Mouse (Mus musculus) lung, postnatal 4 days (tissue): ENCODE data around the gene Peli1.

Experiments used
- DNase-seq, 2 experiments: peaks; one replicate each; pipeline ENCODE4 v3.0.0; 2021

Gene Peli1

DNA sequence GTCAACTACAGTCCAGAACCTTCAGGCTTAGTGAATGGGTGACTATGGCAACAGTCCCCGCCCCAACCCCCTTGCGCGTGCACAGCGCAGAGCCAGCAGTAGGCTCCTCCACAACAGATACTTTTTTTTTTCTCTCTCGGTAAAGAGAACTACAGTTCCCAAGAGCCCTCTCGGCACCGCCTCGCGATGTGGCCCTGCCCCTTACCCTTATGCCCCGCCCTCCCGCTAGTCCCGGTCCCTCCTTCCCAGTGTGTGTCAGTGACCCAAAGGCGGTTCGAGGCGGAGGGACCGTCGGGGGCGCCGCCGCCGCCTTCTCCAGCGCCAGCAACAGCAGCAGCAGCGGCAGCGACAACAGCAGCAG, at the start of gene Peli1:
Gene Peli1, plus strand, starts transcription at position 225 of the 361 bp plus-strand sequence.
- DNase-seq, result peak; percentile 96 to 97

DNA sequence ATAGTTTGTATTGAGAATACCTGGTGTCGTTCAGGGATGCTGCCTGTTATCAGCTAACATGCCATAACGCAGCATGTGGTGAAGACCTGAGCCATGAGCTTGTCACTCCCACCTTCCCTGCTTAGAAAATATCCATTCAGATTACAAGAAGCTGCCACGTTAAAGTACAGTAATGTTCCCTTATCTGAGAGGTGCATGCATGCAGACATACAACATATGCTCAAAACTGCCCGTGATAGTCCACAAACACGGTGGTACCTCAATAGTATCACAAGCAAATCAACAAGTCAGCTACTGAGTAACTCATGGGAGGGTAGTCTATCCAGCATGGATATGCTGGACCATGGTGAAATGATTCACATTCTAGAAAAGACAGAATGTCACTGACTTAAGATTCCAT, 48.5 kb upstream of the Peli1 start:
- DNase-seq, result no peak

DNA sequence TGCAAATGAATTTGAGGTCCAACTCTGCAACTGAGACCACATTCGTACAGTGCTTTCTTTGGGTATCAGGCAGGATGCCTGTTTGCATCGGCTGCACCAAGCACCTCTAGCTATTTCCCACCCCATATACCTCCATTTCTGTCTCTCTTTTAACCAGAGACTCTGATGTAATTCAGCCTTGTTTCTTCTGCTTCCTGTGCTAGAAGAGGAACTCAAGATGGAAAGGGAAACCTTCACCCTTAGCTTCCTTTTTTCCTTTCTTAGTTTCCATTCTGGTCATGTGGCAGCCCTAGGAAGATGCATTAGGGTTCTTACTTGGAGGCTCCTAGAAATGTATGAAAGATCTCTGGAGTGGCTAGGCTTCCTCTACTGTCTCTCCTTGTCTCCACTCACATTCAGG, 44.9 kb upstream of the Peli1 start:
- no peak for DNase-seq

DNA sequence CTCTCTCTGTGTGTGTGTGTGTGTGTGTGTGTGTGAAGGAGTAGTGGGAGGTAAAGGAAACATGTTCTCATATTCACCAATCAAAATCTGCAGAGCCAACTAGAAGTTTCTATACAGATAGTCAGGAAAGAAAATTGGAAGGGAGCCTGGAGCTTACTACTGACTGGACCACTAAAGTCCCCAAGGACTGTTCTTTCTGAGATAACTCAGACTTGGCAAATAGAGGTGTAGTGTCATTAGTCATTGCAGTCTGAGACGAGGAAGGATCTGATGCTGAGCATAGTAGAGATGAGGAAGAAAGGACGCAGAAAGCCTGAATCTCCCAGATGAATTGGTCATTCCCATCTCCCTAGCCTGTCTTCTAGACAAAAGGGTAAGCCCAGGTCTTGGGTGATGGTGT, 43.2 kb upstream of the Peli1 start:
- no peak for DNase-seq

DNA sequence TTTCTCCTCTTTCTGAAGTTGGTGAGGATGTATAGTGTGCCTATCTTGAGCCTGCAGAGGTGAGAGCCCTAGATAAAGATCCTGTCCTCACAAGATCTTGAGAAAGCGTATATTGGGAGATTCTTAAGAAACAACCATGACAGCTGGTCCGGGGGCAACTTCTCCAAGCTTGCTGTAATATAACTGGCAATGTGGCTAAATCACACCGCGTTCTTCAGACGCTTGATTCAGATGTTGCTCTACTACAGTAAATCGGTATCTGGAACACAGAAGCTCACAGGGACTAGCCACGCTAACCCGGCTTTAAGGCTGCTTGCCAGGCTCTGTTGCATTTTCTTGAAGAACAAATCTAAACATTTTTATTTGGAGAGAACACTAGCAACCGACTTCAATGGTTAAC, 39.4 kb upstream of the Peli1 start:
- DNase-seq, result no peak

DNA sequence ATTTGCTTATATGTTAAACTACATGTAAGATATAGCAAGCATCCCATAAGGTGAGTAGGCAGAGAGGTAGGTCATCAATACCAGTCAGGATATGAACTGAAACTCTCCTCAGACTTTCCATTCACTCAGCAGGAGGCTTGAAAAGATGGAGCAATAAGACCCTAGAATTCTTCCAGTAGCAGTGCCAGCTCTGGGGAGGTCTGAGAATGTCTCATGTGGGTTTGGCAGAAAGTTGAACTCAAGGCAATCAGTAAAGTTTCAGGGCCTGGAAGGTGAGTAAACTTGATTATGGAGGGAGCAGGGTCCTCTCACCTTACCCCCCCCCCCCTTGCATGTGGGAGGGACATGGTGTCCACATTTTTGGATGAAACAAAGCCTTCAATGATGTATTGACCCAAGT, 36.5 kb upstream of the Peli1 start:
- DNase-seq, result no peak

DNA sequence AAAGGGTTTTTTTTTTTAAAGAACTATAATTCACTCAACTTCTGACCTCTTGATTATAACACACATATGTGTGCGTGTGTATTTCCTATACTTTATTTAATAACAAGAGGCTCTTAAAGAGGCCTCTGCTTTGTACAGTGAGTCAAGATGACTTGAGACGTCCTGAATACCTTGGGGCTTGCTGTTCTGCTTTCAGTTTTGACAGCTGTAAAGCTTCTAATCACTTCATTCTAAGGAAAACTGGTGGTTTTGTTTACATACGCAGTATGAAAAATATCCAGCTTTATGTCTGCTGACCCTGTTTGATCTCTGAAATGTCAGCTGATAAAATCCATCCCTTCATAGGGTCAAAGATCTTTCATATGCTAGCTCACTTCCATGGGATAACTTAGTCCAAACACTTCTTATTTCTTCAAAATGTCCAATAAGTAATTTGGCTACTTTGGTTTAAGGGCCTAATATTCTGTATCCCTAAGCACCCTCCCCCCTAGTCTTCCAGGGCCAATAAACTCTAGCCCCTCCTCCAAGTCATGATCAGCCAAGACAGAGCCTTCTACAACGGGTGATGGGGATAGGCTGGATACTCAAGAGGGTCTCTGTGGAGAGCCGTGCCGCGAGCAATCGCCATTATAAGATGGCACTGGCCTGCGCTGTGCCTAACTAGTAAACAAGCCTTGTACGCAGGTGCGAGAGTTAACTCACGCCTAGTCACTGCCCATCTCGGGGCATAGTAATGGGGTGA, 34.8 kb upstream of the Peli1 start:
- DNase-seq, result no peak

DNA sequence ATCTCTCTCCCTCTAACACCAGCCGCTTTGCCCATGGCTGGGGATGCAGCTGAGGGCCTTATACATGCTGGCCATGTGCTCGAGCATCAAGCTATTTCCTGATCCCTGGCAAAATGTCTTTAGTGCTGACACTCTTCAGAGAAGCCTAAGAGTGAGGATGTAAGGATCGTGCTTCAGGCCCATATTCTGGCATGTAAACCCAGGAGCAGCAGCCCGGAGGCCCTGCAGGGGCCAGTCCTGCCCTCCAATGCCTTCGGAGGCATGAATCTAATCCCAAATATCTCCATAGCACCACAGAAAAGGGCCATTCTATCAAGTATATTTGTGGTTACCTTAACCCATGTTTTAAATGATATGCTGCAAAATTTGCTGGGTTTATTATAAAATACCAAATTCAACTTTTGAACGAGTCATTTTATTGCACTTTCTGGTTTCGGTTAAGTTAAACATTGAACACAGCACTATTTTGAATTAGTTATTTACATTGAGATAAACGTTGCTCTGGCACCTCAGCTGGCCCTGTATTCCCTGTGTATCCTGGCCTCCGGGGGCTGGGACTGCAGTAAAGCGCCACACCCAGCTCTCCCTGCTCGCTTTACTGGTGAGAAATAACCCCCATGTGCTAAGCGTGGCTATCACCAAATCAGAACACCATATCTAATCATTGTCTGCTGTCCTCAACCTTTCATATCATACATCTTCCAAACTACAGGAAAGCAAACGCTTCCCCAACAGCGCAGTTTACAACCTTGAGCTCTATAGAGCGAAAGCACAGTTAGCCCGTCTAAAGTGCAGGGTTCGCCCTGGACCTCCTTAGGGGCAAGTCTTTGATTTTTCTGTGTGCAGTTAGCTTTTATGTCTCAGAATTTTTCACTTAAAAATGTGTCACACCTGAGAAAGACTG, 33.3 kb upstream of the Peli1 start:
- no peak for DNase-seq

DNA sequence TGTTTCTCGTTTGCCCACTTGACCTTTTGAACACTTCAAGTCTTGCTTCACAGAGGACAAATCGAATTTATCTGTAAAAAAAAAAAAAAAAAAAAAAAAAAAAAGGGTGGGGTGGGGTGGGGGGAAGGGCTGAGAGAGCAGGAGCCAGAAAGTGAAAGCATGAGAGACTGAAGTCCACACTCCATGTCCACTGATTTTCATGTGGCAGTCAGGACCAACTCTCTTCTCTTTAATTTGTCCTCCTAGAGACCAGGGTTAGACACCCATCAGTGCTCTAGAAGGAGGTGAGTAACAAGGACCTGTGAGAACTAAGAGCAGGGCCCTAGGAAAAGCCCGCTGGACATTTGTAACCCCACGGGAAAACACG, 32.7 kb upstream of the Peli1 start:
- DNase-seq, result no peak

DNA sequence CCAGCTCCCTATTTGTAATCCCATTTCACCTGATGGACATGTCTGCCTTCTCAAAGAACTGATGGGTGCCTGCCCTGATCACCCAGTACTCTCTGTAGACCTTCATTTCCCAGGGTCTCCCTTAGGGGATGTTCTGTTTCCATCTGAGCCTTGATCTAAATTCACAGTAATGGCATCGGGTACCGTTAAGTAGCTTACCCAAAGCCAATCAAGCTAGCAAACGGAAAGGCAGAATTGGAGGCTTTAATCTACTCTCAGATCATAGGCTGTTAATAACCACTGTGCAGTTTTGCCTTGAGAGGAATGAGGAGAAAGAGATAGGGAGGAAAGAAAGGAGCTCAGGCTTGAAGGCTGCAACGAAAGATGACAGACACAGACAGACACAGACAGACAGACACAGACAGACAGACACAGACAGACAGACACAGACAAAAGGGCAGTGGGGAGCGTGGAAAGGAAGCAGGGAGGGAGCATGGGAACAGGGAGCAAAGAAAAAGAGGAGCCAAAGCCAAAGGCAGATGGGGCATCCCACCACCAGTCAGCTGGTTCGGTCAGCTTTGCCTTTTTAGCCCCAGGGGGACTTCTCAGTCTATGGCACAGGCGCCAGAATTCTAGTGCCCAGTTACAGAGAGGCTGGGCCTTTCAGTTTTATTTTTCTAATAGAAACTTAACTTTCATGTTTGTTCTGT, 30.6 kb upstream of the Peli1 start:
- no peak for DNase-seq

DNA sequence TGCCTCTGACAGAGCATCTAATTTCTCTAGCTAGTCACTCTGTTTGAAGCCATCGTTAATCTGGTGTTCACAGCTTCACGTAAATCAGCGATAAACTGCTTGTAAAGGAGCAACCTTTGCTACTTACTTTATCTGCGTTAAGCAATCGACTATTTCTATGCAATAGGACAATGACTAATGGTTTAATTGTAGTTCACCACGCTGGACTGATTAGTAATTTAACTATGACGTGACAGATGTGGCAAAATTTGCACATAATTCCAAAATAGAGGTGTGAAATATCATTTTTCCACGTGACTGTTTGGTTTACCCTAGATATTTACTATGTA, 30.1 kb upstream of the Peli1 start:
- no peak for DNase-seq

DNA sequence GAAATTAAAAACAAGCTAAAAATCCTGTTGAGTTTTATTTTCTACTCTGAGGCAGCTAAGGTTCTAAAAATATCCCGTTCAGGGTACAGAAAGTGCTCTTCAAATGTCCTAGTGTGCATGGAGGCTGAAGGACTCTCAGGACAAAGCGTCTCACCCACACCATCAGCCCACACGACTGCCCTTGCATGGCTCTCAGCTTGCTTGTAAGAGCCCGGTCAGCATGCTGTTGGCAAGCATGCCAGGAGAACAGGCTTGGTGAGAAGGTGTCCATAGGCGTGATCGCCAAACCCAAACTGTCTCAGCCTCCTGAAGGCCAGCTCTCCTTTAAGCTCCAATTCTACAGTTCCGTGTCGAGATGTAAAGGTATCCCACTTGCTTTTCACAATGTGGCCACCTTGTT, 29.7 kb upstream of the Peli1 start:
- peak; percentile 46 to 76 for DNase-seq

DNA sequence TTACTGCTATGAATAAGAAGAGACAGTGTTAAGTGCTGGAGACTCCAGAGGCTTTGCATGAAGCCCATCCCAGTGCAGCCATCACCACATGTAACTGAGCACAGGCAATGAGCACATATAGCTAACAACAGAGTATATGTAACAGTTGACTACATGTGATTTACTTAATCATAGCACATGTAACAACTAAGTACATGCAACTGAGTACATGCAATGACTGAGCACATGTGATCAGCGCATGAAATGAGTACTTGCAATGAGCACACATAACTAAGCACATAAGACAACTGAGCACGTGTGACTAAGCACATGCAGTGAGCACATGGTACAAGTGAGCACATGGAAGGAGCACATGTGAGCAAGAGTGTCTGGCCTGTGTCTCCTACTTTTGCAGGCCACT, 29.0 kb upstream of the Peli1 start:
- no peak for DNase-seq

DNA sequence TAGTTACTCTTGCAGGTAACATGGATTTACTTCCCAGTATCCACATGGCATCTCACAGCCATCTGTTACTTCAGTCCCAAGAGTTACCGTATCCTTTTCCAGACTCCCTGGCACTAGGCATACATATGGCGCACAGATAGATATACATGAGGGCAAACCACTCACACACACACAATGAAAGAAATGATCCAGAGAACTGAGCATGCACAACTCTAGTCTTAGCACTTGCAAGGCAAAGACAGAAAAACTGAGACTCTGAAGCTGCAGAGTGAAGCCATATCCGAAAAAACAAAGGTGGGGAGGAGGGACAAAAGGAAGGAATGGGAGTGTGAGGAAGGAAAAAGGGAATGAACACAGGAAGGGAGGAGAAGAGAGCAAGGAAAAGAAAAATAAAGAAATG, 27.8 kb upstream of the Peli1 start:
- no peak for DNase-seq

DNA sequence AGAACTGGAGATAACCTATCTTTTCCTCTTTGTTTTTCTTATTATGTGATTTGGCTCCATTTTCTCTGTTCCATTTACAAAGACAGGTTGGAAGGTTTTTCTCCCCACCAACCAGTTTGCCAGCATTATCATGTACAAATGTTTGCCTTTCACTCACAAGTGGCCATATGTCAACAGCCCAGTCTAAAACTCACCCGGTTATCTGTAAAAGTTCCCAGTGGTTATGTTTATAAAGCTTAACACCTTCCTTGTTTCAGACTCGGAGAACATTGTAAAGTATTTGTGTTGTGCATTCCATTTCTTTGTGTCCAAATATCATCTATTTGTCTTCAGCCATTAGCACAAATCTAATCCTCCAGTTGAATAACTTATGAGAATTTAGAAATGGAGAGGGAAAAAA, 11.7 kb upstream of the Peli1 start:
- DNase-seq, result no peak

DNA sequence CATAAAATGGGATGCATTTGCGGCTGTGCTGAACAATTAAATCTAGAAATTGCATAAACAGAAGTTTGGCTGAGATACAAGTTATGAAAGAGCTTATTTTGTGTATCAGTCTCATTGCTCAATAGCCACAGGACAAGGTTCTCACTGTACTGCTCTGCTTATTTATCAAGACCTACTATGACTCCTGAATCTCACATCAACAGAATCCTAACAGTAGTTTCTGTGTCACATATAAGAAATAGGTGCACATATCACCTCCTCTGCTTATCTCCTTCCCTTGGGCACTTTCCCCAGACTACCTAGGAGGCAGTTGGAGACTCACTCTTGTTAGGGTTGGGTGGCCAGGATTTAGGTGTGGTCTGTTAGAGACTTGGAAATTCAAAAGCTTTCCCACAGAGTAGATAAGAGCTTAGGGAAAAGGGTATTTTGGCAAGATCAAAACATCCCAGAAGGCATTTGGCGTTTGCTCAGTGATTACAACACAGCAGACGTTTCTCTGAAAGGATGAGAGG, 11.2 kb upstream of the Peli1 start:
- DNase-seq, result peak in 1 of 2 experiments; percentile 18

DNA sequence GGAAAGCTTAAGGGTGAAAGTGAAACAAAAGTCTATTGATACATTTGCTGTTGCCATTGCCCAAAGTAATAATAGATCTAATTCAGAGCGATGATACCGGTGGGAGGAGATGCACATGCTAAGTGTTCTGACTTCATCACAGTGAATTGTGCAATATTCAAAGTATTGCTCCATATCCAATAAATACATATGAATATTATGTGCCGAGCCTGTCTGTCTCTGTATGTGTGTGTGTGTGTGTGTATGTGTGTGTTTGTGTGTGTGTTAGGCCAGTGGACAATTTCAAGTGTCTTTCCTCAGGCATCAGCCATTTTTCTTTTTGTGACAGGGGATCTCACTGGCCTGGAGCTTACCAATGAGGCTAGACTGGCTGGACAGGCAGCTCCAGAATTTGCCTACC, 9.9 kb upstream of the Peli1 start:
- no peak for DNase-seq

DNA sequence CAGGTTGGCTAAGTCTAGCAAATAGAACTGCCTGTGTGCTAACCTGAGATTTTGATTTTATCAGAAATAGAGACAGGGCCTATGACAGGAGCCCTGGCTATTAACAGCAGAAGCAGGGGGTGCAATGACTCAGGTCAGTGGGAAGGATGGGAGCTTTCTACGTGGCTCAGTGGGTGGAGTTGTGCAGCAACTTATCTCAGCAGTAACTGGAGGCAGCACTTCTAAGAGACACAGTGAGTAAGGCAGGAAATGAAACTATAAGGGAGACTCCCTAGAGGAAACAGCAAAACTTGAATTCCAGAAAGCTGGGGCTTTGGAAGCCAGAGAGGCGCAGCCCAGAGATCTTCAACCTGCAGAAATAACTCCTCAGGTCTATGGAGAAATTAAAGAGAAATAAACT, 8.4 kb upstream of the Peli1 start:
- no peak for DNase-seq

DNA sequence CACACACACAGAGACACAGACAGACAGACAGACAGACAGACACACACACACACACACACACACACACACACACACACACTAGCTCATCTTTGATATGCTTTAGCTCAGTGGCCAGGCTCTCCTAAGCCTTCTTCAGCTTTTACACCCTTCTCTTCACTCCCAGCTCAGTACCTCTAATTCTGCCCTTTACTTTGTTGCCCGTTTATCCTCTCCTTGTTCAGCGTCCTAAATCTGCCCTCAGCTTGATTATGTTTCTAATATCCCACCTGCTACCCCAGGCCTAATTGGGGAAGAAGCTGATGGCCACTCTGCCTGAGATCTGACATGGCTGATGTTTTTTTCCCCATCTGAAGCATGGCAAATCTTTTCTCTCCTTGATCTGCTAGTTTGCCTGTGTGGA, 2.7 kb upstream of the Peli1 start:
- DNase-seq, result no peak

DNA sequence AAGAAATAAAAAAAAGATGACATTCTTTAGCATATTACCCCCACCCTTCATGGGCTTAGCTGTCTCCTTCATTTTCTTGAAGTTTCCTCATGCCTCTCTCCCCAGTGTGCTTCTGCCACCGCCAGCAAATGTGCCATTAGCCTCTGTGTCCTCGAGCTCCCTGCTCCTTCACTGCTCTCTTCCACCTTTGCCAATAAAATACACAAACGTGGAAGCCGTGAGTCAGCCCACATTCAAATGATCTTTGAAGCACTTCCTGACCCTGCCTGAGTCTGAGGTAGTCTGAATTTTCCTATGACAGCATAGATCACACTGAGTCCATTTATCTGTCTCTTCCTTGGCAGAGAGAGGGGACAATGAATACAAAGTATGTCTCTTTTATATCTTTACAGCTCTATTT, 1.5 kb upstream of the Peli1 start:
- no peak for DNase-seq

DNA sequence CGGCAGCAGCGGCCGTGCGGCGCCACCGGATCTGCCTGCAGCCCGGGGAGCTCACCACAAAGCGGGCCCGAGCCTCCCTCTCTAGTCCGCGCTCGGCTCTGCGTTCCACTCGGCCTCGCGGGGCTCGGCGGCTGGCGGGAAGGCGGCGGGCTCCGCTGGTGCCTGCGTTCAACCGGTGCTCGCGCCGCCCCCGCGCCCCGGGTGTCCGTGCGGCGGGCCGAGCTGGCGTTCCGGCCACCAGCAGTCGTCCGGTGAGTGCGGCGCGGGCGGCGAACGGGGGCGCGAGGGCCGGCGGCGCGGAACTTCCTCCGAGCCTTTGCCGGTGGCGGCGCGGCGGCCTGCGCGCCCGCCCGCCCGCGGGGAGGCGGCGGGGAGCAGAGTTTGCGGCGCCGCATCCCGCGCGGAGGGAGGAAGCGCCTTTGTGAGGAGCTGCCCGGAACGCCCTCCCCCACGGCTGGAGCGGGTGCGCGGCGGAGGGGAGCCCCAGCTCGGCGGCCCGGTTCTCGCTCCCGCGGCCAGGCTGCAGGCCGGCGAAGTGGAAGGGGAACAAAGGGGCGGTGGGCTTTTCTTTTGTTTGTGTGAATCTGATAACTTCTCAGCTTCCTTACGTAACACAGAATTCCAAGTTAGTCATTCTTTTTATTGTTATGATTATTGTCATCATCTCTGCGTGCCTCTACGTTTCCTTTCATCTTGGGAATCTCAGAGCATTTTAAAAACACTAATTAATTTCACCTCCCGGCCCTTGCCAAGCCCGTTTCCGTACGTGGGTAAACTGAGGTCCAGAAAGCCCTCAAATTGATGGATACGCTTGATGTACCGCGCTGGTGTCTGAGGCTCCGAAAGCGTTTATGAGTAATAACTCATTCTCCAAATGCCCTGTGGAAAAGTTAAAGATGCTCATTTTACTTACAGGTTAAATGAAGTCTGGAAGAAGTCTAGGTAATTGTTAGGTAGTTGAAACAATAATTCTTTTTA, 626 bp downstream of the Peli1 start:
- DNase-seq, result peak; percentile 75 to 83

DNA sequence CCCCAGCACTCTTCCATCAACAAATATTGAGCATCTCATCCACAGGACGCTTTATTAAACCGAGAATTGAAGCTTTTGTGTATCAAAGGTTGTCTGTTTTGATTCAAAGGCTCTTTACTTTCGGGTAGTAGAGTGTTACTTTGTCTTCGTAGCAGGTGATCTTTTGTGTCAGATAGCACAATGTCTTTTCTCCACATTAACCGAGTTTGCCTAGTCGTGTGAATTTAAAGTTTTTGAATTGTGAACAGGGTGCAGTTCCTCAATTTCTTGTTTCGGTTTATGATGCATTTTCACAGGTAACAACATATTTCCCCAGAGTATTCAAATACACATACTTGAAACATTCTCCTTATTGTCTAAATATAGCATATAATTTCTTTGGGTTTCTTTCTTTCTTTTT, 1.5 kb downstream of the Peli1 start:
- no peak for DNase-seq
